Mouse (Mus musculus) cerebellum, adult 2 months (tissue): ENCODE measurements at regions not wholly inside any gene's neighbourhood (a gene's known extent, or its start where the extent isn't known, plus 50 kb on each side); places are given as distances from the start of the nearest gene placed in this dataset.
A peak's percentile ranks its signal among the peaks of the same experiment; 100 is the strongest.

Source experiments
- DNase-seq, 2 experiments: peaks; one replicate each; pipeline ENCODE4 v3.0.0; 2021
- H3K27ac ChIP-seq: fragments of 200-500 bp; 2 replicates; pipeline ENCODE4 v1.5.1; 2012; ENCODE audit warnings: low read length, control low read depth, inconsistent platforms; ENCODE audit not compliant: insufficient read depth
- H3K27me3 ChIP-seq: fragments of 200-500 bp; 2 replicates; pipeline ENCODE4 v1.6.1; 2012; ENCODE audit warnings: inconsistent platforms, mild to moderate bottlenecking, low read length, moderate library complexity; ENCODE audit not compliant: control insufficient read depth, insufficient read depth
- H3K4me1 ChIP-seq: fragments of 200-500 bp; 2 replicates; pipeline ENCODE4 v1.6.1; 2011; ENCODE audit warnings: low read length; ENCODE audit not compliant: control insufficient read depth, insufficient read depth
- H3K4me3 ChIP-seq: fragments of 200-500 bp; replicated peaks from 2 replicates; pipeline ENCODE3; 2011; ENCODE audit warnings: mild to moderate bottlenecking, low read depth, low read length, control low read depth; ENCODE audit not compliant: insufficient read depth
- CTCF ChIP-seq: fragments of 200-500 bp; IDR thresholded peaks from 2 replicates; pipeline ENCODE4 v1.5.1; 2011; ENCODE audit warnings: low read depth, mild to moderate bottlenecking, control low read depth, low read length, moderate library complexity, borderline replicate concordance; ENCODE audit not compliant: insufficient read depth
- POLR2A ChIP-seq: fragments of 200-500 bp; IDR thresholded peaks from 2 replicates; pipeline ENCODE4 v1.6.1; 2011; ENCODE audit warnings: low read length, control low read depth, borderline replicate concordance; ENCODE audit not compliant: insufficient read depth
- WGBS: fragments of 180-500 bp; shearing (Covaris S2); methylation state at CpG from one replicate; pipeline ENCODE4 v1.1.7; 2018; 5-methylcytosine and 5-hydroxymethylcytosine counted together

- no peak for DNase-seq
- Histone ChIP-seq H3K4me3 (no peak overlapping the region), H3K4me1 (no peaks in the 10 kb centered on the region), H3K27ac (no peak overlapping the region), H3K27me3 (no peaks in the 10 kb centered on the region; the same call in 1 of the 2 replicates)
- WGBS, result 31% methylated on average over 1 of the region's 1 CpGs
- TF ChIP-seq POLR2A (no peak), CTCF (no peak)
These were observed 166.1 kb upstream of the Ubash3b start for GRCm38 (mm10) chr9:41327561-41327960.

- TF ChIP-seq POLR2A (no peak), CTCF (no peak)
- DNase-seq, result no peak
- H3K27ac ChIP-seq, result no peak overlapping the region
- no peaks in the 10 kb centered on the region for H3K4me1 ChIP-seq
- WGBS, result 20% methylated on average over 10 of the region's 10 CpGs
- no peak overlapping the region for H3K4me3 ChIP-seq
- H3K27me3 ChIP-seq, result no peaks in the 10 kb centered on the region; the same call in 1 of the 2 replicates
These were observed 165.5 kb upstream of the Ubash3b start for GRCm38 (mm10) chr9:41326772-41327560.

GRCm38 (mm10) chr9:41321521-41321920 lies 160.0 kb upstream of the Ubash3b start:
- no peak for TF ChIP-seq POLR2A
- no peak for TF ChIP-seq CTCF
- DNase-seq, result no peak
- Histone ChIP-seq H3K4me1 (no peaks in the 10 kb centered on the region), H3K27me3 (no peaks in the 10 kb centered on the region; the same call in 1 of the 2 replicates), H3K4me3 (no peak overlapping the region), H3K27ac (no peak overlapping the region)
- WGBS, result 81% methylated on average over 7 of the region's 7 CpGs

- H3K27ac ChIP-seq, result no peak overlapping the region
- WGBS, result 62% methylated on average over 2 of the region's 2 CpGs
- no peaks in the 10 kb centered on the region for H3K4me1 ChIP-seq
These were observed 157.6 kb upstream of the Ubash3b start for GRCm38 (mm10) chr9:41319066-41319465.

GRCm38 (mm10) chr9:41306229-41306628 lies 144.7 kb upstream of the Ubash3b start:
- no peak for DNase-seq

More at GRCm38 (mm10) chr9:41319066-41319465, 157.6 kb upstream of the Ubash3b start:
- no peak for DNase-seq
- no peak for TF ChIP-seq POLR2A
- no peak for TF ChIP-seq CTCF
- H3K4me3 ChIP-seq, result no peak overlapping the region
- H3K27me3 ChIP-seq, result no peaks in the 10 kb centered on the region

GRCm38 (mm10) chr9:41303494-41303828 lies 142.0 kb upstream of the Ubash3b start:
- Histone ChIP-seq H3K27ac (no peak overlapping the region), H3K4me1 (0 out of 2 replicates have a peak, but pooled peaks cover 2% of the 10 kb centered on the region), H3K27me3 (no peaks in the 10 kb centered on the region; the same call in 1 of the 2 replicates), H3K4me3 (no peak overlapping the region)
- WGBS, result 13% methylated on average over 3 of the region's 3 CpGs
- no peak for TF ChIP-seq POLR2A
- no peak for TF ChIP-seq CTCF
- no peak for DNase-seq

More at GRCm38 (mm10) chr9:41306229-41306628, 144.7 kb upstream of the Ubash3b start:
- H3K4me1 ChIP-seq, result 0 out of 2 replicates have a peak, but pooled peaks cover 2% of the 10 kb centered on the region
- TF ChIP-seq POLR2A (no peak), CTCF (no peak)
- no peak overlapping the region for H3K4me3 ChIP-seq
- no peak overlapping the region for H3K27ac ChIP-seq
- H3K27me3 ChIP-seq, result no peaks in the 10 kb centered on the region; the same call in 1 of the 2 replicates

- TF ChIP-seq POLR2A (no peak), CTCF (no peak)
- DNase-seq, result peak in 1 of 2 experiments; percentile 13
- H3K27ac ChIP-seq, result no peak overlapping the region
- 6% methylated on average over 8 of the region's 8 CpGs for WGBS
- no peak overlapping the region for H3K4me3 ChIP-seq
- H3K4me1 ChIP-seq, result 0 out of 2 replicates have a peak, but pooled peaks cover 2% of the 10 kb centered on the region
- H3K27me3 ChIP-seq, result no peaks in the 10 kb centered on the region; the same call in 1 of the 2 replicates
These were observed 141.5 kb upstream of the Ubash3b start for GRCm38 (mm10) chr9:41302809-41303493.
